ENCODE assay signal across 13 mouse cellular contexts in genomic region chr2:121137371-121137770, GRCm38 (mm10). TPM values are rescaled to one million over a fixed set of nuclear protein-coding genes. Genes with fewer than 3 reads are reported as not detected.
A peak's percentile ranks its signal among the peaks of the same experiment; 100 is the strongest.
DNase-seq lines count a peak whose midpoint lies in the region; ATAC-seq and TF ChIP-seq lines count a peak whose summit lies in the region.
"Had no signal": no experiment of that assay in that cellular context is flagged by ENCODE, and none has a peak within 500 bp of the region (broad histone marks: within the 10 kb centered on the region; RNA-seq: fewer than 3 reads in every experiment).

No protein-coding gene starts in this region.

- no peaks in the 10 kb centered on the region for H3K27me3 ChIP-seq in kidney, embryonic 15.5 days
- no peaks in the 10 kb centered on the region for H3K27me3 ChIP-seq in stomach, postnatal 0 days (ENCODE audit: control insufficient read depth, insufficient read depth, low read length)
- H3K27me3 ChIP-seq: midbrain, embryonic 12.5 days; neural tube, embryonic 12.5 days had no signal

- TF ChIP-seq EP300 in stomach, postnatal 0 days (optimal IDR thresholded peaks at IDR 0.05), result no peak

- no peak for ATAC-seq in kidney, embryonic 15.5 days (replicated peaks; ENCODE audit: low FRiP score)
- ATAC-seq in stomach, postnatal 0 days (ENCODE audit: low FRiP score, low TSS enrichment), result no peak

- peak overlapping the region; percentile 5; the same call in 1 of the 2 replicates for H3K4me2 ChIP-seq in kidney, embryonic 15.5 days
- no peak overlapping the region for H3K4me2 ChIP-seq in stomach, postnatal 0 days (replicated peaks; ENCODE audit: low read depth)
- H3K4me2 ChIP-seq: lung, embryonic 14.5 days; midbrain, embryonic 12.5 days had no signal

- H3K4me1 ChIP-seq in kidney, embryonic 15.5 days, result peaks cover 28% of the 10 kb centered on the region
- H3K4me1 ChIP-seq in stomach, postnatal 0 days (replicated peaks; ENCODE audit: control insufficient read depth, insufficient read depth), result peaks cover 10% of the 10 kb centered on the region

- TF ChIP-seq CTCF in stomach, postnatal 0 days (IDR thresholded peaks at IDR 0.05; ENCODE audit: low read depth), result peak; percentile 1; the same call in 1 of the 2 replicates

- intact Hi-C loops in heart, postnatal 25 days (cut with DNase I), result no loop called here

- H3K4me3 ChIP-seq in kidney, embryonic 15.5 days (replicated peaks), result no peak overlapping the region
- no peak overlapping the region for H3K4me3 ChIP-seq in stomach, postnatal 0 days (ENCODE audit: low read depth, low read length)
- H3K4me3 ChIP-seq: midbrain, embryonic 12.5 days; neural tube, embryonic 12.5 days had no signal

- DNase-seq in heart, adult 11 months, result peak; percentile 44
- no peak for DNase-seq in heart, postnatal 25 days (ENCODE audit: low spot score)
- DNase-seq in kidney, postnatal 4 days, result no peak
- DNase-seq in thymus, postnatal 36 days, result peak; percentile 5 to 7
- DNase-seq in thymus, postnatal 10 days (ENCODE audit: low spot score in 2 of 2), result no peak
- DNase-seq in stomach, postnatal 0 days (ENCODE audit: low spot score), result no peak
- DNase-seq in left cerebral cortex, adult 11 months (ENCODE audit: low spot score), result no peak
- DNase-seq: cerebellum, adult 11-12 months; gastrocnemius, postnatal 14 days; lung, embryonic 14.5 days had no signal

- peaks cover 25% of the 10 kb centered on the region for H3K36me3 ChIP-seq in kidney, embryonic 15.5 days
- H3K36me3 ChIP-seq in stomach, postnatal 0 days (ENCODE audit: control insufficient read depth, insufficient read depth, low read length), result no peaks in the 10 kb centered on the region

- no peak overlapping the region for H3K9ac ChIP-seq in kidney, embryonic 15.5 days
- H3K9ac ChIP-seq in stomach, postnatal 0 days (ENCODE audit: low read length), result no peak overlapping the region
- H3K9ac ChIP-seq: lung, embryonic 14.5 days; midbrain, embryonic 12.5 days; neural tube, embryonic 12.5 days had no signal

- H3K9me3 ChIP-seq in kidney, embryonic 15.5 days (replicated peaks), result no peaks in the 10 kb centered on the region
- H3K9me3 ChIP-seq in stomach, postnatal 0 days (ENCODE audit: control insufficient read depth, low read length), result no peaks in the 10 kb centered on the region
- H3K9me3 ChIP-seq: midbrain, embryonic 12.5 days; neural tube, embryonic 12.5 days had no signal

- WGBS in kidney, embryonic 15.5 days, result 98% methylated on average over 4 of the region's 4 CpGs
- WGBS in stomach, postnatal 0 days, result 94% methylated on average over 4 of the region's 4 CpGs

- H3K27ac ChIP-seq in kidney, embryonic 15.5 days, result no peak overlapping the region
- no peak overlapping the region for H3K27ac ChIP-seq in stomach, postnatal 0 days (replicated peaks)
- H3K27ac ChIP-seq: midbrain, embryonic 12.5 days; neural tube, embryonic 12.5 days had no signal

RNA-seq across cellular contexts. Expression of gene Adal, which starts 2.9 kb away (rescaled TPM):
- 1 to 10 TPM; 8.0 to 9.9 TPM for total RNA-seq in heart, postnatal 25 days (2021)
- 21.3 and 21.9 TPM in 2 replicates for polyA plus RNA-seq in kidney, embryonic 15.5 days (2015; fragmentation: Nextera tagmentation; extraction: Ambion mirVana)
- 9.6 and 9.7 TPM in 2 replicates for polyA plus RNA-seq in stomach, postnatal 0 days (2015; fragmentation: Nextera tagmentation; extraction: Ambion mirVana)

RNA-seq across cellular contexts. Expression of gene Lcmt2, which starts 3.1 kb away (rescaled TPM):
- 1 to 10 TPM; 9.5 to 9.7 TPM for total RNA-seq in heart, postnatal 25 days (2021)
- polyA plus RNA-seq in kidney, embryonic 15.5 days (2015; fragmentation: Nextera tagmentation; extraction: Ambion mirVana), result 22.8 and 24.5 TPM in 2 replicates
- 12.6 and 14.9 TPM in 2 replicates for polyA plus RNA-seq in stomach, postnatal 0 days (2015; fragmentation: Nextera tagmentation; extraction: Ambion mirVana)

RNA-seq across cellular contexts. Expression of gene Tgm7, which starts 27.8 kb away (rescaled TPM):
- not detected for total RNA-seq in heart, postnatal 25 days (2021)
- polyA plus RNA-seq in kidney, embryonic 15.5 days (2015; fragmentation: Nextera tagmentation; extraction: Ambion mirVana), result 0.17 and 0.25 TPM in 2 replicates
- polyA plus RNA-seq in stomach, postnatal 0 days (2015; fragmentation: Nextera tagmentation; extraction: Ambion mirVana), result not detected in 2 replicates
- total RNA-seq: gastrocnemius, postnatal 14 days had no signal
- polyA plus RNA-seq: lung, embryonic 14.5 days; midbrain, embryonic 12.5 days; neural tube, embryonic 12.5 days had no signal

RNA-seq across cellular contexts. Expression of gene Tubgcp4, which starts 33.1 kb away (rescaled TPM):
- 10 to 100 TPM; 11.4 to 17.6 TPM for total RNA-seq in heart, postnatal 25 days (2021)
- 57.2 and 57.6 TPM in 2 replicates for polyA plus RNA-seq in kidney, embryonic 15.5 days (2015; fragmentation: Nextera tagmentation; extraction: Ambion mirVana)
- polyA plus RNA-seq in stomach, postnatal 0 days (2015; fragmentation: Nextera tagmentation; extraction: Ambion mirVana), result 14.2 and 15.4 TPM in 2 replicates

RNA-seq across cellular contexts. Expression of gene Zscan29, which starts 33.6 kb away (rescaled TPM):
- total RNA-seq in heart, postnatal 25 days (2021), result 1 to 10 TPM; 6.6 to 8.2 TPM
- 12.6 and 13.8 TPM in 2 replicates for polyA plus RNA-seq in kidney, embryonic 15.5 days (2015; fragmentation: Nextera tagmentation; extraction: Ambion mirVana)
- 5.5 and 5.8 TPM in 2 replicates for polyA plus RNA-seq in stomach, postnatal 0 days (2015; fragmentation: Nextera tagmentation; extraction: Ambion mirVana)

Comparison
In these comparisons a context has a peak if more than half of its experiments do, and no peak if none do; other contexts are left out.
1. DNase-seq: peak in heart, adult 11 months (single experiment) and thymus, postnatal 36 days (2 of 2); none in heart, postnatal 25 days (single experiment), kidney, postnatal 4 days (0 of 2), thymus, postnatal 10 days (0 of 2), stomach, postnatal 0 days (single experiment) and left cerebral cortex, adult 11 months (single experiment).